Mouse (Mus musculus) kidney, adult 2 months (tissue): ENCODE measurements at regions not wholly inside any gene's neighbourhood (a gene's known extent, or its start where the extent isn't known, plus 50 kb on each side); places are given as distances from the start of the nearest gene placed in this dataset.

Source experiments
- DNase-seq: peaks from one replicate; pipeline ENCODE4 v3.0.0; 2021
- H3K27ac ChIP-seq: fragments of 200-500 bp; 2 replicates; pipeline ENCODE4 v1.5.1; 2012; ENCODE audit warnings: low read depth, low read length, control low read depth, inconsistent platforms; ENCODE audit not compliant: insufficient read depth
- H3K27me3 ChIP-seq: fragments of 200-500 bp; replicated peaks from 2 replicates; pipeline ENCODE4 v1.6.1; 2012; ENCODE audit warnings: mild to moderate bottlenecking, moderate library complexity, low read length, inconsistent platforms; ENCODE audit not compliant: control insufficient read depth, insufficient read depth
- H3K36me3 ChIP-seq: fragments of 200-500 bp; 2 replicates; pipeline ENCODE4 v1.6.1; 2012; ENCODE audit warnings: mild to moderate bottlenecking, moderate library complexity, low read length, inconsistent platforms; ENCODE audit not compliant: control insufficient read depth, insufficient read depth
- H3K4me1 ChIP-seq: fragments of 200-500 bp; 2 replicates; pipeline ENCODE4 v1.6.1; 2011; ENCODE audit warnings: low read length; ENCODE audit not compliant: control insufficient read depth, insufficient read depth
- H3K4me3 ChIP-seq: fragments of 200-500 bp; 2 replicates; pipeline ENCODE4 v1.5.1; 2011; ENCODE audit warnings: mild to moderate bottlenecking, low read depth, low read length, control low read depth; ENCODE audit not compliant: insufficient read depth
- CTCF ChIP-seq: fragments of 200-500 bp; conservative IDR thresholded peaks from 2 replicates; pipeline ENCODE4 v1.5.1; 2011; ENCODE audit warnings: low read depth, mild to moderate bottlenecking, control low read depth, low read length, moderate library complexity, mixed read lengths; ENCODE audit not compliant: insufficient read depth, insufficient read length
- POLR2A ChIP-seq: fragments of 200-500 bp; IDR thresholded peaks from one replicate; pipeline ENCODE4 v1.6.1; 2011; ENCODE audit warnings: low read depth, low read length, control low read depth
- WGBS: fragments of 180-500 bp; shearing (Covaris S2); methylation state at CpG from one replicate; pipeline ENCODE4 v1.1.7; 2018; 5-methylcytosine and 5-hydroxymethylcytosine counted together

DNA sequence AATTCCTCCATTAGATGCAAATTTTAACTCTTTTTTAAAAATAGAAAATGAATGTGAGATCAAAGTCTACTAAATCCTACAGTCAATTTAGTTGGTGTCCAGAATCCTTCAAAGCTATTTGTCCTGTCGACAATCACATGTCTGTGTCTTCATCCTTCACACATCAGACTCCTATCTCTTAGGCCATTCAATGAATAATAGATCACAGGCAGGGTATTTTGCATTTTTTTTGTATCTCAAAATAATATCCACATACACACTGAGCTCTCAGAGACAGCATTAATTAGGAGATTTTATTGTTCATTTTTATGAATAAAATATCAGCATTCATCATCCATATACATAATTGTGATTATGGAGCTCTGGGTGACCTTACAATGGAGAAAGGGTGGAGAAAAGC lies 427.2 kb downstream of the Hao1 start:
- 76% methylated on average over 1 of the region's 1 CpGs for WGBS
- DNase-seq, result no peak
- no peak for TF ChIP-seq POLR2A
- Histone ChIP-seq H3K4me1 (no peaks in the 10 kb centered on the region), H3K4me3 (no peak overlapping the region), H3K36me3 (no peaks in the 10 kb centered on the region), H3K27me3 (no peaks in the 10 kb centered on the region), H3K27ac (no peak overlapping the region)

DNA sequence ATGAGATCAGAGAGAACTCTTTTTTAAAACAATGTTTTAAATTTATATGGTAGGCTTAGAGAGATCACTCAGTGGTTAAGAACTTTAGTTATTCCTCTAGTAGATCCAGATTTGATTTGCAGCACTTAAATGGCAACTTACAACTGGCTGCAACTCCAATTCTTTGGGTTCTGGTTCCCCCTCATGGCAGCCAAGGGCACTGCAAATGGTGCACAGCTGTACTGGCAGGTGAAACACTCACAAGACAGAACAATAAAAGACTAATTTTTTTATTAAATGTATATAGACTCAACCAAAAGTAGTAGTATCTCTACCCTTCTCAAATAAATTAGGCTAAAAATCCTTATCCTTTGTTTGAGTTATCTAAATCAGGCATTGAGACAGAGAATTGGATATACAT lies 446.9 kb downstream of the Hao1 start:
- Histone ChIP-seq H3K27ac (no peak overlapping the region), H3K27me3 (no peaks in the 10 kb centered on the region), H3K4me1 (no peaks in the 10 kb centered on the region), H3K4me3 (no peak overlapping the region), H3K36me3 (no peaks in the 10 kb centered on the region)
- no peak for TF ChIP-seq CTCF
- no peak for TF ChIP-seq POLR2A
- no peak for DNase-seq

DNA sequence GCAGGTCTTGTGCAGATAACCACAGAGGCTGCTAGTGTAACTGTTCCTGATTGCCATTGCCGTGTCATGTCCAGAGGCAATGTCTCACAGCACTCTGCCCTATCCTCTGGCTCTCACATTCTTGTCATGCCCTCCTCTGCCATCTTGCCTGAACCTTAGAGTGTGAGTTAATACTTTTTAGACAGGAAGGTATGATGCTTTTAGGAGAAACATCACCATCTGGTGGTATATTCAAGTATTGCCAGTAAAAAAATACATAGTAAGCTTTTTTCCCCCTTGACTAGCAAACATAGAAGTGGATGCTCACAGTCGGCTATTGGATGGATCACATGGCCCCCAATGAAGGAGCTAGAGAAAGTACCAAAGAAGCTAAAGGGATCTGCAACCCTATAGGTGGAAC lies 465.8 kb downstream of the Hao1 start:
- no peak for TF ChIP-seq POLR2A
- no peak for TF ChIP-seq CTCF
- 84% methylated on average over 2 of the region's 2 CpGs for WGBS
- DNase-seq, result no peak
- Histone ChIP-seq H3K36me3 (no peaks in the 10 kb centered on the region), H3K4me1 (no peaks in the 10 kb centered on the region), H3K27ac (no peak overlapping the region), H3K27me3 (no peaks in the 10 kb centered on the region), H3K4me3 (no peak overlapping the region)

DNA sequence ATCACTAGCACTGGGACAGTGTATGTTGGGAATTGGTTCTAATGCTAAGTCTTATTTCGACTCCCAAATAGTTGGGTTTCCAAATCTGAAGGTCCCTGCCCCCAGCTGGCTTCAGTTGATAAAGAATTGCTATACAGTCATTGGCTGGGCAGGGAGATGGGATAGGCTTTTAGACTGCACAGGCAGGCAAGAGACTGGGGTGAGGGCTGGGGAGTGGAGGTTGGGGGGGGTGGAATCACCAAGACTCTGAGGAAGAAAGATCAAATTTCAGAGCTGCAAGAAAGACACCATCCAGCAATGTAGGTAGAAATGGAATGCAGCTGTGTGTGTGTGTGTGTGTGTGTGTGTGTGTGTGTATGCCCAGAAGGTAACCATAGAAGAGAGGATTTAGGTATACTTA lies 474.0 kb downstream of the Hao1 start:
- Histone ChIP-seq H3K27me3 (no peaks in the 10 kb centered on the region), H3K4me3 (no peak overlapping the region), H3K36me3 (no peaks in the 10 kb centered on the region), H3K4me1 (no peaks in the 10 kb centered on the region), H3K27ac (no peak overlapping the region)
- WGBS, result 86% methylated on average over 1 of the region's 1 CpGs
- no peak for DNase-seq
- TF ChIP-seq CTCF, result no peak
- no peak for TF ChIP-seq POLR2A

DNA sequence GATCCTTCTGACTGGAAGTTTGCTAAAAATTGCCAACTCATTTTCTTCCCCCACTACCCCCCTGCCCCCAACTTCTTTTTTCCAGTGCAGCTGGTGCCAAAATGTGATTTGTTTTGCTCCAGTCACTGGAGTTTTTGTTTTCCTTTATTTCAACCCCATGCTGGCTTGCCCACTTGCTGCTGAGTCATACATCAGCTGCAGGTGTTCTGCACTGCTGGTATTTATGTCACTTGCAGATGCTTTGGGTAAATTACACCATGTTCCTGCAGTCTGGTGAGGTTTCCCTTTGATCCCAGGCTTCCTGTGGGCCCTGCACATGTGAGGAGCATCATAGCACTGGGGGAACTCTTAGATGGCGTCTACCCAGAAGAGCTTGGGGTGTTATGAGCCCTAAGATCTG lies 476.2 kb downstream of the Hao1 start:
- TF ChIP-seq CTCF, result no peak
- no peak for TF ChIP-seq POLR2A

DNA sequence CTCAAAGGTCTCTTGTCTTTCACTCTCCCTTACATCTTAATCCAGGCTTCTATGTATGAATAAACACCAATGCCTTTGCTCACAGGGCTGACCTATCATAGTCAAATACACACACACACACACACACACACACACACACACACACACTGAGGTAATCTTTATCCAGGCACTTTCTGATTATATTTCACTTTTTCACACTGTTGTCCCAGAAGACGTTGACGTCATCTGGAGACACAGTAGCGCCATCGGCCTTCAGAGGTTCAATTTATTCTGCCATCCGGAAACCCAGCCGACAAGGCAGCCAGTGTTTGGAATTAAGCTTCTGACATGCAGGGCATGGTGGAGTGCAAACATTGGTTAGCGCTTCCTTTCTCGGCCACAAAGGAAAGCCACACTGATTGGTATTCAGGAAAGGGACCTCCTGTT lies 486.2 kb downstream of the Hao1 start:
- 61% methylated on average over 8 of the region's 8 CpGs for WGBS
- Histone ChIP-seq H3K27me3 (no peaks in the 10 kb centered on the region), H3K4me3 (no peak overlapping the region), H3K27ac (no peak overlapping the region), H3K4me1 (no peaks in the 10 kb centered on the region), H3K36me3 (no peaks in the 10 kb centered on the region)
- DNase-seq, result no peak
- TF ChIP-seq POLR2A (no peak), CTCF (no peak)

More for the DNA sequence above, 476.2 kb downstream of the Hao1 start:
- no peaks in the 10 kb centered on the region for H3K36me3 ChIP-seq
- H3K4me3 ChIP-seq, result no peak overlapping the region
- no peak for DNase-seq
- WGBS, result 60% methylated on average over 1 of the region's 1 CpGs
- no peaks in the 10 kb centered on the region for H3K4me1 ChIP-seq
- no peak overlapping the region for H3K27ac ChIP-seq
- no peaks in the 10 kb centered on the region for H3K27me3 ChIP-seq

DNA sequence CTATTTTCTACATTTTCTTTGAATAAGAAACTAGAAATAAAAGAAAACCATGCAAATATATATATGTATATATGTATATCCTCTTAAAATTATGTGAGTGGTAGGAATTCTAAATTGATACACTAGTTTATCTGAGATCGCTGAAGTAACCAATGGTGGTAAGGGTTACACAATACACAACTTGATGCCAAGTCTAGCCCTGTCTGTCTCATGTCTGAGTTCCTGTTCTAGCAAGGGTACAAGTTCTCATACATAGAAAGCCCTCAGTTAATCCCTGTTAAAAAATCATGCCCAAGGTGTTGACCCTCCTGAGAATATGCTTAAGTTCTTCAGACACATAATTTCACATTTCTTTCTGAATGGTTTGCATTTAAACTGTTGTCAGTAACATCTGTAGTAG lies 486.8 kb downstream of the Hao1 start:
- no peaks in the 10 kb centered on the region for H3K4me1 ChIP-seq
- no peak for DNase-seq
- TF ChIP-seq POLR2A, result no peak
- TF ChIP-seq CTCF, result no peak
- H3K4me3 ChIP-seq, result no peak overlapping the region
- H3K27me3 ChIP-seq, result no peaks in the 10 kb centered on the region
- 90% methylated on average over 1 of the region's 1 CpGs for WGBS
- H3K27ac ChIP-seq, result no peak overlapping the region
- no peaks in the 10 kb centered on the region for H3K36me3 ChIP-seq
